Mouse (Mus musculus) lung, postnatal 0 days (tissue): Measurements from ENCODE around the gene Rell1.

Experiments used
- CTCF ChIP-seq: IDR thresholded peaks from 2 replicates; pipeline ENCODE4 v1.5.1; 2016; ENCODE audit warnings: antibody characterized with exemption, mild to moderate bottlenecking
- EP300 ChIP-seq: IDR thresholded peaks from 2 replicates; pipeline ENCODE4 v1.6.1; 2016; ENCODE audit warnings: antibody characterized with exemption, mild to moderate bottlenecking, control low read depth

DNA sequence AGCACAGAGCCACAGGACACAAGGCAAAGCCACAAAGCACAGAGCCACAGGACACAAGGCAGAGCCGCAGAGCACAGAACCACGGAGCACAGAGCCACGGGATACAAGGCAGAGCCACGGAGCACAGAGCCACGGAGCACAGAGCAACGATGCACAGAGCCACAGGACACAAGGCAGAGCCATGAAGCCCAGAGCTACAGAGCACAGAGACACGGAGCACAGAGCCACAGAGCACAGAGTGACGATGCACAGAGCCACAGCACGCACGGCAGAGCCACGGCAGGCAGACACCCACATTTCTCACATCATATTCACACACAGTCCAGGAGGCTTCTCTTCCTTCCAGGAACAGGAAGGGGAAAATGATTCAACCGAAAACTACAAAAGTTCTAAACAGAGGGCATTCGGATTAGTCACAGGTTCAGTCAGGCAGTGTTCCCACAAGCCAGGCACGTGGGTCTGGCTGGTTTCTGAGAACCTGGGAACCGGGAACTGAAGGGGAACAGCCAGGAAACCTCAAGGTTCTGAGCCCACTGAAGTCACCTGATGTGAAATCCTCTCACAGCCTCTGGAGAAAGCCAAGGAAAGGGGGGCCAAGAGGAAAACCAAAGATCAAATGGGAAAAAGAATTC lies 15.2 kb downstream of the Rell1 start:
- TF ChIP-seq EP300 (no peak), CTCF (no peak)
